Mouse (Mus musculus) intestine, postnatal 0 days (tissue): ENCODE data around the gene Entpd7. TPM values are rescaled to one million over a fixed set of nuclear protein-coding genes. Genes with fewer than 3 reads are reported as not detected.

Source experiments
- ATAC-seq: fragments of 200-750 bp; cut with Nextera tagmentation; 2 replicates; pipeline ENCODE4 v1.8.0; 2017; ENCODE audit warnings: mild to moderate bottlenecking, moderate TSS enrichment, moderate library complexity
- H3K27ac ChIP-seq: fragments of 300-500 bp; sonication (generic); 2 replicates; pipeline ENCODE4 v1.5.1; 2014; ENCODE audit warnings: mild to moderate bottlenecking, low read depth, low read length, moderate library complexity
- H3K27me3 ChIP-seq: fragments of 300-500 bp; sonication (generic); replicated peaks from 2 replicates; pipeline ENCODE4 v1.6.1; 2014; ENCODE audit warnings: low read length, mixed read lengths; ENCODE audit not compliant: control insufficient read depth, insufficient read depth
- H3K36me3 ChIP-seq: fragments of 300-500 bp; sonication (generic); 2 replicates; pipeline ENCODE4 v1.6.1; 2014; ENCODE audit warnings: mild to moderate bottlenecking, moderate library complexity; ENCODE audit not compliant: control insufficient read depth, insufficient read depth
- H3K4me1 ChIP-seq: fragments of 300-500 bp; sonication (generic); replicated peaks from 2 replicates; pipeline ENCODE4 v1.6.1; 2014; ENCODE audit warnings: antibody characterized with exemption, low read length, mixed read lengths; ENCODE audit not compliant: control insufficient read depth, insufficient read depth
- H3K4me2 ChIP-seq: fragments of 300-500 bp; sonication (generic); replicated peaks from 2 replicates; pipeline ENCODE4 v1.6.1; 2014; ENCODE audit warnings: low read depth, mild to moderate bottlenecking, moderate library complexity
- H3K4me3 ChIP-seq: fragments of 300-500 bp; sonication (generic); 2 replicates; pipeline ENCODE4 v1.5.1; 2014; ENCODE audit warnings: low read depth, low read length
- H3K9ac ChIP-seq: fragments of 300-500 bp; sonication (generic); 2 replicates; pipeline ENCODE4 v1.6.1; 2014; ENCODE audit warnings: mild to moderate bottlenecking, low read depth, low read length
- H3K9me3 ChIP-seq: fragments of 300-500 bp; sonication (generic); 2 replicates; pipeline ENCODE4 v1.6.1; 2016; ENCODE audit warnings: mixed run types; ENCODE audit not compliant: control insufficient read depth
- CTCF ChIP-seq: sonication (generic); IDR thresholded peaks from 2 replicates; pipeline ENCODE4 v1.5.1; 2016; ENCODE audit warnings: low read depth, mild to moderate bottlenecking, control low read depth, antibody characterized with exemption, moderate library complexity
- WGBS: fragments of 180-500 bp; shearing (Covaris S2); extraction: QIAGEN DNeasy Blood & Tissue Kit; methylation state at CpG from one replicate; pipeline ENCODE4 v1.1.7; 2014; 5-methylcytosine and 5-hydroxymethylcytosine counted together
- polyA plus RNA-seq: library from polyadenylated mRNA; unstranded; fragments of >200 nt; fragmentation: Nextera tagmentation; extraction: Ambion mirVana; gene quantifications from 2 replicates; pipeline ENCODE4 v1.2.1, GENCODE M21; 2015

The Entpd7 gene
- polyA plus RNA-seq, 1 experiment from 2014 or later: 65.2 TPM

DNA sequence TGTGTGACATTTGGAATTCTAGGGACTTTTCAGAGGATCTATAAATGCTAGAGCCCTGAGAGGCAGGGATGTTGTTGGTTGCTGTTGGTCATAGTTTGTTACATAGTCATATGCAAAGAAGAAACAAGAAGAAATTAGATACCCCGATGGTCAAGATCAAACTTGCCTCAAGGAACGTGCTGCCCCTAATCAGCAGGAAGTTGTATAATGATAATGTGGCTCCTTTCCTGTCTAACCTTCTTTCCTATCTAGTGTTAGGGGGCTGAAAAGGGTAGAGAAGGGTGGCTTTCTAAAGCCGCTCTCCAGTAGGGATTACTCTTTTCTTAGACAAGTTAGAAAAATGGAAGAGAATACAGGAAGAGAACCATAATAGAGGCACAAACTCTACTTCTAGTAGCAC lies 56.3 kb downstream of the Entpd7 start:
- 85% methylated on average over 3 of the region's 3 CpGs for WGBS
- no peak overlapping the region for H3K4me2 ChIP-seq
- no peak overlapping the region for H3K4me3 ChIP-seq
- ATAC-seq: no peak
- TF ChIP-seq CTCF: no peak
- no peaks in the 10 kb centered on the region for H3K4me1 ChIP-seq
- H3K36me3 ChIP-seq: peaks cover 79% of the 10 kb centered on the region
- no peak overlapping the region for H3K27ac ChIP-seq
- H3K9me3 ChIP-seq: no peaks in the 10 kb centered on the region
- H3K27me3 ChIP-seq: no peaks in the 10 kb centered on the region
- no peak overlapping the region for H3K9ac ChIP-seq

DNA sequence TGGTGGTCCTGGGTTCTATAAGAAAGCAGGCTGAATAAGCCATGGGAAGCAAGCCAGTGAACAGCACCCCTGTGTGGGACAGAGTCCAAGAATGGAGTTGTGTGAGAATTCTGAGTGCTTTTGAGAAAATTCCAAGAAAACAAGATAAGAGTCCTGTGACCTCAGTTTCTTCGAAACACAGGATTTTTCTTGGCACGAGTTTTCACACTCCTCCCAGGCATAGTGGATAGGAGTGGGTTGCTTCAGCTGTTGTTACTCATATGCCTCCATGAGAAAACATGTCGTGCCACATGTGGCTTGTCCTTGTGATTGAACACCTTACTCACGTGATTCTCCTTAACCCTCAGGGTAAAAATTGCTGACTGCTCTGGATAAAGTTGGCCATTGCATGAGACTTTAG lies 58.4 kb downstream of the Entpd7 start:
- TF ChIP-seq CTCF: no peak
- H3K4me3 ChIP-seq: no peak overlapping the region
- no peaks in the 10 kb centered on the region for H3K4me1 ChIP-seq
- H3K9ac ChIP-seq: no peak overlapping the region
- peak overlapping the region; percentile 61 for H3K27ac ChIP-seq
- no peak overlapping the region for H3K4me2 ChIP-seq
- H3K27me3 ChIP-seq: no peaks in the 10 kb centered on the region
- H3K36me3 ChIP-seq: peaks cover 61% of the 10 kb centered on the region
- 57% methylated on average over 4 of the region's 4 CpGs for whole genome bisulfite sequencing
- H3K9me3 ChIP-seq: no peaks in the 10 kb centered on the region
- ATAC-seq: peak; percentile 57; the same call in 1 of the 2 replicates

DNA sequence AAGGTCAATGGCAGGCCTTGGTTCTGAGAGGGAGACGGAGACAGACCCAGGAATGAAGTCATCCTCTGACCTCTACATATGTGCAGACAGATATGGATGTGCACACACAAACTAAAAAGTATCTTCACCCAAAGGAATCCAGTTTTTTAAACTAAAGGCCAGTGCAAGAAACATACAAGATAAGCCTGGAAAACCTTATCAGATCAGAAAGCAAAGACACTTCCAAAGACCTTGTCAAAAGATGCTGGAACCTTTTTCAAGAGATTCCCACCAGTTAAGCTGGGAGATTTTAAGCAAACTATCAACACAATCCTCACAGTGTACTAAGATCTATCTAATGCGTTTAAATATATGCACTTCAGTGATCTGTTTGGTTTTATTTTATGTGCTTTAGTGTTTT lies 60.5 kb downstream of the Entpd7 start:
- Histone ChIP-seq H3K36me3 (peaks cover 45% of the 10 kb centered on the region), H3K4me2 (no peak overlapping the region), H3K9ac (no peak overlapping the region), H3K9me3 (no peaks in the 10 kb centered on the region), H3K27me3 (no peaks in the 10 kb centered on the region), H3K27ac (no peak overlapping the region), H3K4me3 (no peak overlapping the region), H3K4me1 (0 out of 2 replicates have a peak, but pooled peaks cover 3% of the 10 kb centered on the region)
- no peak for ATAC-seq
- WGBS: 92% methylated on average over 2 of the region's 2 CpGs
- TF ChIP-seq CTCF: no peak

DNA sequence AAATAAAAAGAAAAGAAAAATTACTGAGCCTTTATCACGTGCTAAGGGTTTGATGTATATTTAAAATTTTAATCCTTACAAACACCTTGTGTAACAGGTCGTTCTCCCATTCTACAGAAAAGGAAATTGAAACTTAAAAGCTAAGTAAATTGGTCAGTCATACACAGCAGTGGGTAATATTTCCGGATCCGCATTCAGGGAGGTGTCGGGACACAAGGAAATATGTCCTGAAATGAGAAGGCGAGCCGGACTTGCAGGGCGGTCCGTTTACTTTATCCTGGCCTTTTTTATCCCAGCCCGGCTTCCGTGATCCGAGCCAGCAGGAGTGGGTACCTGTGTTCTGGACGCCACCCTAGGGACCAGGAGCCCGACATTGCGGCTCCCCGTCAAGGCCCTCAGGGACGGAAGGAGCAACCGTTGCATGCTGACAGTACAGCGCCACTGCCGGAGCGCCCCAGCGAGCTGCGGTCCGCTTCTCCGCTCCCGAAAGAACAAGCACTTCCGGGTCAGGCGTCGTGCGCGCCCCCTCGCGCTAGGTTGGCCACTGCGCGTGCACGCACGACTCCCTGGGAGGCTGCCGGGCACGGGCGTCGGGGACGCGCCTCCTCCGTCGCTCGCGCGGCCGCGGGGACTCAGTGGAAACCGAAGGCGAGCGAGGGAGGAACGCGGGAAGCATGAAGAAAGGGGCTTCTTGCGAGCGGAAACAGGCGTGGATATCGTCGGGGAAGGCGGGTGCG lies 63.2 kb downstream of the Entpd7 start, which contains the start of the genes Cutc and Cox15:
Gene Cutc, plus strand, starts transcription at position 508 of the 737 bp plus-strand sequence.
Gene Cox15, minus strand, starts transcription at position 512 of the 737 bp plus-strand sequence.
- peaks cover 23% of the 10 kb centered on the region for H3K36me3 ChIP-seq
- peak; percentile 89 for ATAC-seq
- H3K9me3 ChIP-seq: no peaks in the 10 kb centered on the region
- 0 out of 2 replicates have a peak, but pooled peaks cover 3% of the 10 kb centered on the region for H3K4me1 ChIP-seq
- H3K27ac ChIP-seq: peak within 1 kb of the TSS; percentile 98
- peak within 1 kb of the TSS; percentile 71 for H3K4me2 ChIP-seq
- no peaks in the 10 kb centered on the region for H3K27me3 ChIP-seq
- under 1% methylated on average over 62 of the region's 62 CpGs for WGBS
- H3K9ac ChIP-seq: peak within 1 kb of the TSS; percentile 77
- peak; percentile 67 for TF ChIP-seq CTCF
- peak within 1 kb of the TSS; percentile 72 for H3K4me3 ChIP-seq

DNA sequence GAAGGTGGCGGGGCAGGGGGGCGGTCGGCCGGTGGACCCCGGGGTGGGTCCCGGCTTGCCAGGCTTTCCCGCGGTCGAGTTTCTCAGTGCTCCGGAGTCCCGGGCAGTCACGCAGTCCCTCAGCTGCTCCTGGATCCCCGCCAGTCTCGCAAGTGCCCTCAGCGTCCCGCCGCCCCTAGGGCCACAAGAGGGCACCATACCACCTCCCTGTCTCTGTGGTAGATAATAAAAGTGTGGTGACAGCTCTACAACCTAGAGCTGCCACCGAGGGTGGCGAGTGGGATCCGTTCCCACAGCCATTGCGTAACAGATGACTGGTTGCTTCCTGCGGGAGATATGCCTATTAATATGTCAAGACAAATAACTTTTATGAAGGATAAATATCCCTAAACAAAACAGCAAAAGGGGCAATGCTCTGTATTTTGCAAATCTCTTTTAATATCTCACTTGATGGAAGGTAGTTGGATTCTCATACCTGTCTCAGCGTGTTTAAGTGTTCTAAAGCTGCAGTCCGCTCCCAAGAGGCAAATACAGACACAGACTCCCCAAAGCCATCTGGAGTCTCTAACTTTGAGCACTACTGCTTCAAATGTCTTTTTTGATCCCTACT lies 63.9 kb downstream of the Entpd7 start:
- Histone ChIP-seq H3K9me3 (no peaks in the 10 kb centered on the region), H3K36me3 (peaks cover 16% of the 10 kb centered on the region), H3K27ac (peak overlapping the region; percentile 98), H3K27me3 (no peaks in the 10 kb centered on the region), H3K4me2 (peak overlapping the region; percentile 71), H3K9ac (peak overlapping the region; percentile 77), H3K4me1 (0 out of 2 replicates have a peak, but pooled peaks cover 3% of the 10 kb centered on the region), H3K4me3 (peak overlapping the region; percentile 72)
- peak; percentile 86 for ATAC-seq
- 1% methylated on average over 21 of the region's 24 CpGs for WGBS
- TF ChIP-seq CTCF: peak; percentile 89

GRCm38 (mm10) chr19:43754237-43754636 lies 64.8 kb downstream of the Entpd7 start:
- Histone ChIP-seq H3K9me3 (no peaks in the 10 kb centered on the region), H3K4me1 (0 out of 2 replicates have a peak, but pooled peaks cover 3% of the 10 kb centered on the region), H3K4me3 (no peak overlapping the region), H3K27ac (no peak overlapping the region), H3K27me3 (no peaks in the 10 kb centered on the region), H3K9ac (no peak overlapping the region), H3K36me3 (peaks cover 15% of the 10 kb centered on the region), H3K4me2 (no peak overlapping the region)
- ATAC-seq: no peak
- no peak for TF ChIP-seq CTCF
- WGBS: 68% methylated on average over 2 of the region's 2 CpGs
